In genomic region chr16:37967415-37967814, GRCm38 (mm10) we compare ENCODE assay signal across 19 mouse cellular contexts. TPM values are rescaled to one million over a fixed set of nuclear protein-coding genes. Genes with fewer than 3 reads are reported as not detected.
DNase-seq lines count a peak whose midpoint lies in the region; ATAC-seq and TF ChIP-seq lines count a peak whose summit lies in the region.
"Had no signal": no experiment of that assay in that cellular context is flagged by ENCODE, and none has a peak within 500 bp of the region (broad histone marks: within the 10 kb centered on the region; RNA-seq: fewer than 3 reads in every experiment).

No protein-coding gene starts in this region.

- no peak for ATAC-seq in lung, embryonic 14.5 days (ENCODE audit: insufficient read depth)
- no peak for ATAC-seq in erythroblast, adult 5-6 weeks (replicated peaks; ENCODE audit: low FRiP score, poor library complexity, severe bottlenecking)

- no peak overlapping the region for H3K4me3 ChIP-seq in lung, embryonic 14.5 days (ENCODE audit: low read depth, low read length)
- H3K4me3 ChIP-seq: embryonic facial prominence, embryonic 12.5 days; hindbrain, embryonic 12.5 days; megakaryocyte, embryonic 14.5 days had no signal

- no peak for TF ChIP-seq POLR2A in brain, embryonic 14.5 days (IDR thresholded peaks at IDR 0.05; ENCODE audit: borderline replicate concordance, extremely low read depth, insufficient read depth, insufficient read length, poor library complexity, severe bottlenecking)

- no peak overlapping the region for H3K4me2 ChIP-seq in lung, embryonic 14.5 days
- H3K4me2 ChIP-seq: embryonic facial prominence, embryonic 12.5 days; hindbrain, embryonic 12.5 days had no signal

- no peaks in the 10 kb centered on the region for H3K36me3 ChIP-seq in lung, embryonic 14.5 days (ENCODE audit: insufficient read depth)
- H3K36me3 ChIP-seq: embryonic facial prominence, embryonic 12.5 days; hindbrain, embryonic 12.5 days had no signal

- intact Hi-C loops in heart, postnatal 25 days (cut with DNase I) = no loop called here

- H3K9me3 ChIP-seq in lung, embryonic 14.5 days (ENCODE audit: low read depth, low read length) = no peaks in the 10 kb centered on the region
- H3K9me3 ChIP-seq: embryonic facial prominence, embryonic 12.5 days; hindbrain, embryonic 12.5 days had no signal

- TF ChIP-seq CTCF in lung, embryonic 14.5 days (IDR thresholded peaks at IDR 0.05; ENCODE audit: low read depth) = peak; percentile 34
- peak; percentile 16; the same call in 1 of the 2 replicates for TF ChIP-seq CTCF in brain, embryonic 14.5 days (IDR thresholded peaks at IDR 0.05; ENCODE audit: borderline replicate concordance, extremely low read depth, insufficient read depth, insufficient read length)

- DNase-seq in heart, adult 11 months = peak; percentile 22
- no peak for DNase-seq in heart, postnatal 25 days (ENCODE audit: low spot score)
- no peak for DNase-seq in lung, embryonic 14.5 days
- no peak for DNase-seq in lung, adult 18-20 months
- DNase-seq in ES-CJ7 (ENCODE audit: low read depth, low spot score) = peak; percentile 57
- DNase-seq in brain, embryonic 14.5 days (ENCODE audit: low read depth) = no peak
- DNase-seq in MN1 (ENCODE audit: low spot score) = no peak
- DNase-seq: B cell, adult 2 months; cerebellum, adult 11-12 months; gastrocnemius, postnatal 14 days; kidney, adult 11 months; kidney, postnatal 14 days; lung, postnatal 10 days; thymus, adult 2 months had no signal

- H3K27ac ChIP-seq in lung, embryonic 14.5 days (ENCODE audit: low read depth) = no peak overlapping the region
- H3K27ac ChIP-seq: embryonic facial prominence, embryonic 12.5 days; hindbrain, embryonic 12.5 days had no signal

- H3K9ac ChIP-seq in lung, embryonic 14.5 days = no peak overlapping the region
- H3K9ac ChIP-seq: embryonic facial prominence, embryonic 12.5 days; hindbrain, embryonic 12.5 days had no signal

- peaks cover 7% of the 10 kb centered on the region; the same call in 1 of the 2 replicates for H3K4me1 ChIP-seq in lung, embryonic 14.5 days (ENCODE audit: insufficient read depth)

- no peaks in the 10 kb centered on the region for H3K27me3 ChIP-seq in lung, embryonic 14.5 days (ENCODE audit: insufficient read depth, low read length)
- H3K27me3 ChIP-seq: embryonic facial prominence, embryonic 12.5 days; hindbrain, embryonic 12.5 days; megakaryocyte, embryonic 14.5 days had no signal

- 62% methylated on average over 2 of the region's 2 CpGs for WGBS in lung, embryonic 14.5 days

RNA-seq across cellular contexts. Expression of gene Gpr156, which starts 51.1 kb away (rescaled TPM):
- total RNA-seq in heart, postnatal 25 days (2021) = not detected
- 0.58 and 1.4 TPM in 2 replicates for polyA plus RNA-seq in lung, embryonic 14.5 days (2014; fragmentation: Nextera tagmentation; extraction: Ambion mirVana)
- polyA plus RNA-seq in brain, embryonic 14.5 days (2012; rRNA removed) = 6.0 and 7.0 TPM in 2 replicates
- total RNA-seq in erythroblast, adult 5-6 weeks (2015; ENCODE audit: low replicate concordance) = not detected in 2 replicates
- not detected in 2 replicates for total RNA-seq in erythroblast, adult 5-6 weeks (2017; ENCODE audit: low replicate concordance)
- total RNA-seq: liver, adult 2 months had no signal
- polyA plus RNA-seq: liver, adult 2 months had no signal

Comparison
In these comparisons a context has a peak if more than half of its experiments do, and no peak if none do; other contexts are left out.
1. DNase-seq: peak in heart, adult 11 months (single experiment) and ES-CJ7 (single experiment); none in heart, postnatal 25 days (single experiment), lung, embryonic 14.5 days (single experiment), lung, adult 18-20 months (0 of 2), brain, embryonic 14.5 days (single experiment) and MN1 (single experiment).